Mouse (Mus musculus) frontal cortex, postnatal 36 days (tissue): Measurements from ENCODE around the gene Tmem220.
A peak's percentile ranks its signal among the peaks of the same experiment; 100 is the strongest.

Source experiments
- DNase-seq, 2 experiments: peaks; one replicate each; pipeline ENCODE4 v3.0.0; 2022; ENCODE audit warnings: low spot score in 2 of 2

Tmem220 gene

GRCm38 (mm10) chr11:67024867-67025477 lies at the start of gene Tmem220:
TSS of gene Tmem220 (plus strand) at chr11:67025154.
- DNase-seq = peak; percentile 64 to 74

- DNase-seq = no peak
Observed at GRCm38 (mm10) chr11:66975606-66976330, 49.2 kb upstream of the Tmem220 start.

- DNase-seq = no peak
Observed at GRCm38 (mm10) chr11:66981336-66982115, 43.4 kb upstream of the Tmem220 start.

- DNase-seq = no peak
Observed at GRCm38 (mm10) chr11:66982794-66983193, 42.2 kb upstream of the Tmem220 start.

- no peak for DNase-seq
Observed at GRCm38 (mm10) chr11:66983422-66984164, 41.4 kb upstream of the Tmem220 start.

GRCm38 (mm10) chr11:66984165-66985135 lies 40.5 kb upstream of the Tmem220 start:
- peak; percentile 66 to 82 for DNase-seq

- no peak for DNase-seq
Observed at GRCm38 (mm10) chr11:66985136-66985702, 39.7 kb upstream of the Tmem220 start.

GRCm38 (mm10) chr11:66992150-66992549 lies 32.8 kb upstream of the Tmem220 start:
- DNase-seq = no peak

- no peak for DNase-seq
Observed at GRCm38 (mm10) chr11:66993674-66994073, 31.3 kb upstream of the Tmem220 start.

- DNase-seq = no peak
Observed at GRCm38 (mm10) chr11:66996446-66996845, 28.5 kb upstream of the Tmem220 start.

GRCm38 (mm10) chr11:66998467-66999403 lies 26.2 kb upstream of the Tmem220 start:
- DNase-seq = no peak

- DNase-seq = no peak
Observed at GRCm38 (mm10) chr11:67000671-67001070, 24.3 kb upstream of the Tmem220 start.

GRCm38 (mm10) chr11:67001717-67002116 lies 23.2 kb upstream of the Tmem220 start:
- no peak for DNase-seq

GRCm38 (mm10) chr11:67002911-67003310 lies 22.0 kb upstream of the Tmem220 start:
- DNase-seq = no peak

GRCm38 (mm10) chr11:67007961-67008360 lies 17.0 kb upstream of the Tmem220 start:
- DNase-seq = no peak

- DNase-seq = no peak
Observed at GRCm38 (mm10) chr11:67008528-67008927, 16.4 kb upstream of the Tmem220 start.

GRCm38 (mm10) chr11:67010430-67010829 lies 14.5 kb upstream of the Tmem220 start:
- DNase-seq = no peak

- no peak for DNase-seq
Observed at GRCm38 (mm10) chr11:67011635-67012034, 13.3 kb upstream of the Tmem220 start.
